Mouse (Mus musculus): ENCODE results near the gene Cept1. TPM values are rescaled to one million over a fixed set of nuclear protein-coding genes. Genes with fewer than 3 reads are reported as not detected.

Gene Cept1
- polyA plus RNA-seq (2017; shearing (Covaris generic)) = 124 TPM

DNA sequence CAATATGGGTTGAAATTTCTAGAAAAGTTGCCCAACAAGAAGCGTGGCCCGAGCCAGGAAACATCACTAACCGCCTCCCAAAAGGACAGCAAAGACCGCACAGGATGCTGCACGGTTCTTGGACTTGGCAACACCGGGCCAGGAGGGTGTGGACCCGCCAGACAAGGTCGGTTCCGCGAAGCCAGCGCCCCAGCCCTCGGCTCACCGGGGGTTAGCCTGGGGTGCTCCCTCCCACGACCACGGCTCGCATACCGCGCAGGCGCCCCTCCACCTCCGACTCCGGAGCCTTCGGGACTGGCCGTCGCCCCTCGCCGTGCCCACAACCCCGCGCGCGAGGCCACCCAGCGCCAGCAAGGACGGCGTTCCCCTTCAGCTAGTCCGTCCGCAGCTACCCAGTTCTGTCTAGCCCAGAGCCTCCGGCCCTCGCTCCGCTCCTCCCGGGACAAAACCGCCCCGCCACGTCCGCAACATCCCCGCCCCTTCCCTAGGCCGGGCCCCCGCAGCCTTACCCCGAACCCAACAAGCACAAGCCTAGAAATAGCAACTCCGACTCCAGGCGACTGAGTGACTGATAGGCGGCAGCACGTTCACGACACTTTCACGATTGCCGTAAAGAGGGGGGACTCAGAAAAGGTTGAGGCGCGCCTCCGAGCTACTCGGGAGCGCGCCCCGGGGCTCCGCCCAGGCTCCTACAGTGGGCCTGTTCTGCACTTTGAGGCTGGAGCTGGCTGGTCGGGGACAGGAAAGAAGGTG, at the start of gene Cept1, which contains the start of gene Dram2:
Gene Cept1 (minus strand): TSS at position 632 of the 753 bp plus-strand sequence.
Gene Dram2 (plus strand): TSS at position 628 of the 753 bp plus-strand sequence.

GRCm38 (mm10) chr3:106482281-106483081, 65.1 kb downstream of the Cept1 start, which contains the start of gene Dennd2d:
Gene Dennd2d (plus strand): TSS chr3:106482405.

Other genes with a start within 250 kb of the Cept1 start
- gene Chil6, start 141.6 kb downstream of the Cept1 start, polyA plus RNA-seq (2017; shearing (Covaris generic)) = 0.34 TPM
- 223 TPM for gene Dennd2d, start 65.4 kb downstream of the Cept1 start, polyA plus RNA-seq (2017; shearing (Covaris generic))
- gene Dram2, start within 50 bp of the Cept1 start, polyA plus RNA-seq (2017; shearing (Covaris generic)) = 58.7 TPM
- 57.5 TPM for gene Lrif1, start 137.2 kb upstream of the Cept1 start, polyA plus RNA-seq (2017; shearing (Covaris generic))
- 1,072 TPM for gene Cd53, start 242.3 kb upstream of the Cept1 start, polyA plus RNA-seq (2017; shearing (Covaris generic))